Mouse (Mus musculus) megakaryocyte progenitor cell, adult 5-6 weeks (primary cell): ENCODE results near the gene Adgre4. TPM values are rescaled to one million over a fixed set of nuclear protein-coding genes. Genes with fewer than 3 reads are reported as not detected.
"Not testable (repeated sequence)": the region's sequence is repeated elsewhere in the genome, so short reads cannot be mapped to it uniquely, and the experiment has no call there.

Source experiments
- ATAC-seq: replicated peaks from 2 replicates; pipeline ENCODE4 v1.8.0; 2016; ENCODE audit warnings: mild to moderate bottlenecking, moderate TSS enrichment, inconsistent platforms; ENCODE audit not compliant: poor library complexity
- total RNA-seq, 2 experiments: library from RNA; stranded (forward) in 1 of 2; stranded (reverse) in 1 of 2; fragments of 157-497, 149-512 nt in 1 of 2; fragments of 200-1000 nt in 1 of 2; gene quantifications; 2 replicates each; pipeline versions ENCODE4 v1.2.3 to v1.2.4; 2015 to 2017

Adgre4 gene
- total RNA-seq (2015) (0.35 and 2.3 TPM in 2 replicates), total RNA-seq (2017) (0.10 and 0.67 TPM in 2 replicates)

DNA sequence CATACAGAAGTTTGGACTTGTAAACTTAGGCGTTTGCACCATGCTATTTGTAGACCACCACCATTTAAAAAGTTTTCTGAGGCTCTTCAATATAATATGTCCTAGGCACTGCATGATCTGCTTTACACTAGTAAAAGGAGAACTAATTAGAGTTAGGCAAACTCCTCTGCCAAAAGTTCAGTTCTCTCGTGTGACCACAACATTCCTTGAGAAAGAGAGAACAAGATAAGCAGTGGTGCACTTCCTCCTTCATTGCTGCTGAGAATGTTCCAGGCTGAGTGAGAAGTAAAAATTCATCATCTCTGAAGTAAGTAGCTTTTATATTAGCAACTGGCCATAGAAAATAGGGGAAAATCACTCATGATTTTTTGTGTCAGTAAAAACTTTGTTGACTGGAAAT lies at the start of gene Adgre4:
Gene Adgre4 (plus strand): TSS at position 199 of the 400 bp plus-strand sequence.
- peak; percentile 98 for ATAC-seq

DNA sequence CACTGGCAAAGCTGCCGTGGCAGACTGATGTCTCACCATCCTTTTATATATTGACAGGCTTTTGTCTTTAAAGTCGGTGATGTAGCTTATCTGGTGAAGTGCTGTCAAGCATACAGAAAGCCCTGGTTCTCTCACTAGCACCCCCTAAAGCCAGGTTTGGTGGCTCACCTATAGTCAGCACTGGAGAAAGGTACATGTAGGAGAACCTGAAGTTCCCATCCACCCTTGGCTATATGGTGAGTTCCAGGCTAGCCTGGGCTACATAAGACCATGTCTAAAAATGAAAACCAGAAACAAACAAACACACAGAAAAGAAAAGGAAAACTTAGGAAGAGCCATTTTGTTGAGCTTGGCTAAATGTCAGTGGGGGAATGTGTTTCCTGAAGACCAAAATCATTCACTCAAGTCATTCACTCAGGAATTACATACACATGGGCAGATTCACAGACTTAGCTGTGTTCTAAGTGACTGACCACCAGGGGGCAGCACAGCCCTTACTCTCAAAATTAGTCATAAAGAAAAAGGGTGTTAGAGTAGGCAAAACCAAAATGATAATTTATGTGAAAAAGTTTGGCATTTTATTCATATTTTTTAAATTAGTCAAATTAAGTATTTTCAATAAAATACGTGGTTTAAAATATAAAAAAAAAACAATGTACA lies 47.5 kb upstream of the Adgre4 start:
- peak; percentile 97 for ATAC-seq

DNA sequence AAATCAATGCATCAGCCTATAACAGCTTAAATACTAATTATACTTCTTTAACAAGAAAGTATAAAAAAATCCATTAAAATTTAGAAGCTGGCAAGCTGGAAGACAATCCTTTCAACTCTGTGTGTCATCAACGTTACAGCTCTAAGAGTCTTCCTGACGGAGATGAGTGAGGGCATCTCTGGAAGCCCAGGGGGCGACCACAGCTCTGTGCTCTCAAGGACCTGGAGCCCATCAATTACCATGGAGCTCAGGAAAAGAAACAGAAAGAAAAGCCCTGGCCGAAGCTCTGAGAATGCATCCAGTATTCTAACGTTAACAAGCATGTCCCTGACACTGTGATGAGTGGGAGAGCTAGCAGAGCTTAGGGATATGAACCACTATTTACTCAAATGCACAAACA lies 46.9 kb upstream of the Adgre4 start:
- ATAC-seq = no peak

DNA sequence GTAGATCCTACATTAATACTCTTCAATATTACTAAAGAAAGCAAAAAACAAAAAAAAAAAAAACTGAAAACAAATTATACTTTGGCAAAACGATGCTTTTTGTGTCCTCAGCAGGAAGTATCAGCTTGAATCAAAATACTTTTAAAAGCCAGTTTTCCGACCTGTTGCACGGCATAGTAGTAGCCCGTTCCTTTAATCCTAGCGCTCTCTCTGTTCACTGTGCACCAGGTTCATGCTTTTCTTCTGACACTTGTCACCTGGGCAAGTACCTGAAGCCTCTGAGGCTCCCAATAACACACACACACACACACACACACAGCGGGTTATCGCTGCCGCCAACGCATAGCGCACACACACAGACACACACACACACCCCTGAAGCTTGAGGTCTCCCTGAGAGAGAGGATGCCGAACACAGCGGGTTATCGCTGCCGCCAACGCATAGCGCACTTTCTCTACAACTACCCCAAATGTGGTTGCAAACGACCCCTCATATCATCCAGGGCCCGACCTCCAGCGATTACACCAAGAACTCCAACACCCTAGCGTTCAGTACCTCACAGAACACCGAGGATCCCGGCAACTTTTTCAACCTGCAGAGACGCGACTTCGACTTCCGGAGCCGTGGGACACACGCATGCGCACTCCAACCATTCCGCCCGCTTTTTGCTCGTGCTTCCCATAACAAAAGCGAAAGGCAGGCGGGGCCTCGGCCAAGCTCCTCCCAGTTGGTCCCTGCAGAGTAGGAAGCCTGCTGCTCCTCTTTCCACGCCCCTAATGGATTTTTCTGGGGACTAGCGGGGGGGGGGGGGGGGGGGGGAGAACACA lies 37.6 kb upstream of the Adgre4 start, which contains the start of gene Pot1b:
Gene Pot1b (minus strand): TSS at position 645 of the 828 bp plus-strand sequence.
- peak; percentile 94 for ATAC-seq

DNA sequence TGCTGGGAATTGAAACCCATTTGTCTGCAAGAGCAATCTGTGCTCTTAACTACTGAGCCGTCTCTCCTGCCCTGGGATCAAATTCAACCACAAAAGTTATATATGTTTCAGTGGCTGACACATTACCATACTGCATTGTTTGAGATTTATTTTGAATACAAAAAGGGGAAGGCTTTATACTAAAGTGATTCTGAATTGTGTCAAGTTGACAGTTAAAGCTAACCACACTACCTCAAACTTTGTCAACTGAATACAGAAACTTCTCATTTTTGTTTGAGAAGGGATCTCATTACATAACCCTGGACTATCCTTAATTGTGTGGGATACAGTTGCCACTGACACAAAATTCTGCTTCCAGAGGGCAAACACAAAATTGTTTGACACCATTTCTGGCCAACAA lies 28.5 kb upstream of the Adgre4 start:
- ATAC-seq = peak; percentile 78

DNA sequence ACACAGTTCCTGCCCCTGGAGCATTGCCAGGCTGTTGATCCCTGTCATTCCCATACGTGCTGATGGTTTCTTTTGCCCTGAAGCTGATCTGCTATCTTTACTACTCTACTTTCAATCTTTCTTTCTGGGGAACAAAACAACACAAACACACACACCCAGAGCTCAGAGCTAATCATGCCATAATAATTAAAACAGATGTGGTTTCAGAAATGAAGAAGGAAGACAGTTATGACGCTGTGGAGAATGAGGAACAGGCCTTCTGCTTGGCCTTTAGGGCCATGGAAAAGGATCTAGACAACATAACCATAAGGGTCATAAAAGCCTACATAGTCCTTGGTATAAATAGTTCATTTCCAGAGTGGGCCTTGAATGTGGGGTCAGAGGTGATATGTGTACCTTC lies 27.5 kb upstream of the Adgre4 start:
- ATAC-seq = peak; percentile 69

DNA sequence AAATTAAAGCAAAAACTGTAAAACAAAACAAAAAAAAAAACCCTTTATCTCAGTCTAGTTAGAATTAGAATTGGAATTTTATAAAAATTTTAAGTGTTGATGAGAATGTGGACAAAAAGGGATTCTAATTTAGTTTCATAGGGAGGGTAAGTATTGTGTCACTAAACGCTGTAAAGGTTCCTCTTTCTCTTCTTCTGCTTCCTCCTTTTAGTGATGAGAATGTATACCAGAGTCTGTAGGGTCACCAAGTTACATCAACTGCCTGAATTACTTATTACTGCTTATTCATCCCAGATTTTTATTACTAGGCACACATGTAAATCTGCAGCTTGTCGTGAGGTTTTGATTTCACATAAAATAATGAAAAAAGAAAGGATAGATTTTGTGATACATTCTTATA lies 23.6 kb upstream of the Adgre4 start:
- peak; percentile 95 for ATAC-seq

DNA sequence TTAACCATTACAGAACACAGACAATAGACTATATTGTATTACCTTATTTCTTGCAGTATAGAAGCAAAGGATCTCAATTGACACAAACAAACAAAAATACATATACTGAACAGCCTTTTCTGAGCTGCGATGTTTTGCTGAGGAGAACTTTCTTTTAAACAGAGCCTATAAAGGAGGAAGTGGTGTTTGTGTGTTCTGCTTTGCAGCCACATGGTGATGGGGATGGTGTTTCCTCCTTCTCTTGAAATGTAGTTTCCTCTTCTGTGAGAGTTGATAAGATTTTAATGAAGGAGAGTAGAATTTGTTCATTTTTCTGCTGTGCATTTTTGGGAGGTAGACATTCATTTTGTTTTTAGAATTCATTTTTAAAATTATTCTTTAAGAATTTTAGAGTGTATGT lies 13.1 kb upstream of the Adgre4 start:
- peak; percentile 99 for ATAC-seq

DNA sequence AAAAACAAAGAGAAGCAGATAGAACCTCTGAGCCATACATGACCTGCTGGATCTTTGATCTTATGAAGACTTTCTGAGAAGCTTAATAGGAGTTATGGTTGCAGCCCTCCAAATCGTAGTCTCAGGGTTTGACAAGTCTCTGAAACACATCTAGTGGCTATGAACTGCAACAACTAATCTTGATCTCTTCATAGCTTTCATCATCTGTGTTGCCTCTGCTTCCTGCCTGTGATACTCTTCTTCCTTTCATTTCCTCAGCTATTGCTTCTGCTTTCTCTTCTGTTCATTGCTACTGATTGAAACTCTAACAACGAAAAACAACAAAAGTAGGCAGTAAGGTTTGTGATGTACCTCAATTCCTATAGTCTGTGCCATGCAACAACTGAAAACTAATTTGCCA lies 1.4 kb downstream of the Adgre4 start:
- peak; percentile 81 for ATAC-seq

DNA sequence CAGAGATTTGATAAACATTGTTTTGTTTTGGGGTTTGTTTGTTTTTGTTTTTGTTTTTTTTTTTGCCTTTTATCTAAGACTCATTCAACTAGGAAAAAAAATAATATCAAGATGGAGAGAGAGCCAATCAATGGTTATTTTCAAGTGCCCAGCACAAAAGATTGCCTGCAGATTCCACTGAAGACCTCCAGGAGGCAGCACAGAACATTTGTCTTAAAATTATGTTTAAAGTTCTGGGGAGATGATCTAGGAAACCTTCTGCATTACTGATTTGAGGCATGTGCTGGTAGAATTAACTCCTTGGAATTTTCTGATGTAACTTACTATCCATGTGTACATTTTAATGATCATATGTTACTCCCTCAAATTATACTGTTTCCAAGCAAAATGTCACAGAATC lies 63.9 kb downstream of the Adgre4 start:
- ATAC-seq = peak; percentile 76

DNA sequence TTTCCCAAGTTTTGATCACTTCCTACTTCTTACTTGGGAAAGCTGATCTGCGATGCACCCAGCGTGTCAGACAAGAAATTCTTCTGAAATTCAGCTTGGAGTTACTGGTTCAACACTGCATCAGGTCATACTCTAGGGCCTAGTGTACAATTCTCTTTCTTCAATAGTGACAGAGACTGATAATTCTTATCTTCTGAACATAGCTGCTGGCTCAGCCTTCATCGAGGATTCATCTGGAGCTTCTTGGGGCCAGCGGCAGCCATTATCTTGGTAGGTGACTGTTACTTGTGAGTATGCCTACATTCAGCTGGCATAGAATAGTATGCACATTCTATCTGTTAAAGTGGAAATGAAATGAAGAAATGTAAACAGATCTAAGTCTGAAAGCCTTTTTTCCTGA lies 67.1 kb downstream of the Adgre4 start:
- peak; percentile 34; the same call in 1 of the 2 replicates for ATAC-seq

DNA sequence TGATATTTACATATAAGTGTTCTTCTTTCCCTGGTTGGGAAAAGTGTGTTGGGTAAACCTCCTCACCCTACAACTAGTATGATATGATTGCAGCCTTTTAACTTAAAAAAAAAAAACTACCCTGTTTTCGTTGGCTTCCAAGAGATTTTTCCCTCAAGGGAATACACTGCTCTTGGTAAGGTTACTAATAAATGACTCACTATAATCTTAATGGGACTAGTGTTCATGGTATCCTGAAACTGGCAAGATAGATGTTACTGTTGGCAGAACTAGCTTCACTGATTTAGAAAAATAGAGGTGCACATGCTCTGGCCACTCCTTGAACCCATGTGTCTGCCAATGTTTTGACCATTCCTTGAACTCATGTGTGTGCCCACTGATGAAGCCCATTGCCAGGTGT lies 71.8 kb downstream of the Adgre4 start:
- no peak for ATAC-seq

DNA sequence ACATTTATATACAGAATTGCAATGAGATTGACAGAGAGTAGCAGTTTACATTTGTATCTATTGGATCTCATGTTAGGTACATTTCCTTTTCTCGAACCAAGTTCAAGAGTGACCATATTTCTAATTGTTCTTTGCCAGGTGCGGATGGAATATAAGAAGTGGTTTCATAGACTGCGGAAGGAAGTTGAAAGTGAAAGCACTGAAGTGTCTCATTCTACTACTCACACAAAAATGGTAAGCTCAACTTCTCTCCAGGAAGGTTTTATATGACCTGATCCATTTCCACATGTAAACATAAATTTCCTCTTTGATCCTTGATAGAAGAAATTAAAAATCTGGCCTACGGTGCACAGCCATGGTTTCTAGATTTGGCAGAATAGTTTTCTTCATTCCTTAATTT lies 93.3 kb downstream of the Adgre4 start:
- no peak for ATAC-seq

DNA sequence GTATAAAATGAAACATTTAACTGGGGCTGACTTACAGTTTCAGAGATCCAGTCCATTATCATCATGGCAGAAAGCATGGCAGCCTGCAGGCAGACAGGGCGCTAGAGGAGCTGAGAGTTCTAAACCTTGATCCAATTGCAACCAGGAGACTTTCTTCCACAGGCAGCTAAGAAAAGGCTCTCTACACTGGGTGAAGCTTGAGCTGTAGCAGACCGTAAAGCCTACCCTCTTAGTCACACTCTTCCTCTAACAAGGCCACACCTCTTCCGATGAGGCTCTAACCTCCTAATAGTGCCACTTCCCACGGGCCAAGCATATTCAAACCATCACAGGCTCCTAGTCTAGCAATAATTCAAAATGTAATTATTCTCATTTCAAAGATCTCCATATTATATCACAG lies 127.4 kb downstream of the Adgre4 start:
- no peak for ATAC-seq

DNA sequence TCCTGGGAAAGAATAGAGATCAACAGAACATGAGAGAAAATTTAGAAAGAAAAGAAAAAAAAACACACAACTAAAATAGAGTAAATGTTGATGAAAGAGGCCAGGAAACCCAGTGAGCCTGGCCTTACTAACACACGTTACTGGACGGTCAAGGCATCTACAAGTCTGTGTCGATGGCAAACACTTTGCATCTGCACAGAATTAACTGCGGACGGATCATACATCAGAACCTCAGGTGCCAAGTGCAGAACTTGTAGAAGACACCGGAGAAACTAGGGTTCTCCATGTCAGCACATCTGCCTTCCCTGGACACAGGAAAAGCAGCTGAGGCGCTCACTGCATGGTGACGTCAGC lies 128.5 kb downstream of the Adgre4 start:
- not testable (repeated sequence) for ATAC-seq

DNA sequence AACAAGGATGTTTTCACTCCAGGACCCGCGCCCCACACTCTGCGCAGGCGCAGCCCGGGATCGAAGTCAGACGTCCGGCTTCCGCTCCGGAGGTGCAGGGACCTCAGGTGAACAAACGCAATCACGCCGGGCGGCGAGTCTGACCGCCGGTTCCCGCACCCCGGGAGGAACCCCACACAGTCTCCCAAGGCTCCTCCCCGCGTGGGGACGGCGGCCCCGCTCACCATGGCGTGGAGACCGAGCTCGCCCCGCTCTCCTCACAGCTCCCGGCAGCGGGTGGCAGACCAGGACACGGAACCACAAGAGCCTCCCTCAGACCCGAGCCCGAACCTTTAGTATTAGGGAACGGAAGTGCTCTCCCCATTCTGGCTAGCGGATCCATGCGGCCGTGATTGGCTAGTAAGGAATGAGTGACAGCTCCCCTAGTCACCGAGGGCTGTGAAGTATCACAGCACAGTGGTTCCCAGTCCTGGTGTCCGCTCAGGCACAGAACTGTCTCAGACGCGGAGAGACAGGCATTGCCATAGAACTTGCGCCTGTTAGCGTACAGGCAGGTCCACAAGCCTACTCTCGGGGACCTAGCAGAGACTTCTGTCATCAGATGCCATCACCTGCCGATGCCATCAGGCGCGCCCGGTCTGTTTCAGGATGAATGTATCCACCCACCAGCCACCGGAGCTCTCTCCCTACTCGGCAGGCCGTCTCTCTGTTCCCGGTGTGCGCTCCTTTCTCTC lies 129.0 kb downstream of the Adgre4 start, which contains the start of gene Zfp119a:
Gene Zfp119a (minus strand): TSS at position 295 of the 734 bp plus-strand sequence.
- peak; percentile 94 for ATAC-seq

DNA sequence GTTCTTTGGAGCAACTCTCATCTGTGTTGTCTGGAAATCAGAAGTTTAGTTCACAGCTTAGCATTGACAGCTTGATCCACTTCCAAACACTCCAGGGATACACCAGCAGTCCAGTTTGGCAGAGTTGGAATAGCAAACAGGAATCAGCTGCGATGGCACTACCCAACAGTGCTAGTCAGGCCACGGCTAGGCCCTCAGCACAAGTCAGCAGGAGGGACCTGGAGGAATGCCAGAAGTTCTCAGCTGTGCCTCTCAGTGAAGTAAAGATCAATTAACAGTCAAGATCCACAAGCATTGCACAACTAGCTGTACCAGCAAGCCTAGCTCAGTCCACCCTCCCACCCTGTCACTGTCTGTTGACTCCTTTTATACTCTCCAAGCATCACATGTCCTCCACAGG lies 133.8 kb downstream of the Adgre4 start:
- no peak for ATAC-seq

DNA sequence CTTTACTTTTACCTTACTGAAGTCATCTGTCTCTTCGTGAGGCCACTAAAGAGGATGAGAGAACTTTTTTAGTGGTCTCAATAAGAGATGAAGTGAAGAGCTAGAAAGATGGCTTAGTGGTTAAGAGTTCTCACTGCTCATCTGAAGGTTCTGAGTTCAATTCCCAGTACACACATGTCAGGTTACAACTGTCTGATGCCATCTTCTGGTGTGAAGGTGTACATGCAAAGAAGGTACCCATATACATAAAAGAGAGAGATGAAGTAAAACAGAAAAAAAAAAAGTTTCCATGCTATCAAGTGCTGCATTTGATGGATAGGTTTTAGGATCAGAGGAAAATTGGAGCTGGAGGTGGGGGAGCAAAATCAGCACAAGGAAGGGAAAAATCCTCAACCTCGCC lies 135.1 kb downstream of the Adgre4 start:
- ATAC-seq = peak; percentile 89

DNA sequence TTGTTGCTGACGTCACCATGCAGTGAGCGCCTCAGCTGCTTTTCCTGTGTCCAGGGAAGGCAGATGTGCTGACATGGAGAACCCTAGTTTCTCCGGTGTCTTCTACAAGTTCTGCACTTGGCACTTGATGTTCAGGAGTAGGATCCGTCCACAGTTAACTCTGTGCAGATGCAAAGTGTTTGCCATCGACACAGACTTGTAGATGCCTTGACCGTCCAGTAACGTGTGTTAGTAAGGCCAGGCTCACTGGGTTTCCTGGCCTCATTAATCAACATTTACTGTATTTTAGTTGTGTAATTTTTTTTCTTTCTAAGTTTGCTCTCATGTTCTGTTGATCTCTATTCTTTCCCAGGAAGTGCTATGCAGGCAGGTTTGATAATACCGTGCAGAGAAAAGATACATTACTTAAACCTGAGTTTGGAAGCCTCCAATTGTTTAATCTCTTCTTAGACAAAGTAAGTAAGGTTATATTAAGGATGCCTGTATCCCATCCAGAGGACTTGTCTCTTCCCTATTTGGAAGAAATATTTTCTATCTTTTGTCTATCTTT lies 142.7 kb downstream of the Adgre4 start:
- ATAC-seq = not testable (repeated sequence)

DNA sequence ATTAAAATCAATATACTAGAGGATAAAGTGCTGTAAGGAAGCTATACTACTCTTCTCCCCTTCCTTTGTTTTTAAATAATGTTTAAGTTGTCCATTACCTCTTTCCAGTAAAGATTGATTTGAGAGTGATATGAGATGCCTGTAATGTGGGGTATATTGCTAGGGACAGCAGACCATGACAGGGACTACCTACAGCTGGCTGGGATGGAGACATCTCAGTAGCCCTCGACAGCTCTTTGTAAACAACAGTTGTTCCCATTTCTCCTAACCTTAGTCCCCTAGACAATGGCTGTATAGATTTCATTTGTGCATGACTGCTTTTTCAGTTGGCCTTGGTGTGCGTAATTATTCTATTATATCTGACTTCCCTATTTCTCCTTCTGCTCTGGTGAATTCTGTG lies 153.3 kb downstream of the Adgre4 start:
- ATAC-seq = no peak
